In genomic region chr10:79871845-79872244, GRCm38 (mm10) we compare ENCODE assay signal across 21 mouse cellular contexts. TPM values are rescaled to one million over a fixed set of nuclear protein-coding genes. Genes with fewer than 3 reads are reported as not detected.
A peak's percentile ranks its signal among the peaks of the same experiment; 100 is the strongest.
DNase-seq lines count a peak whose midpoint lies in the region; ATAC-seq and TF ChIP-seq lines count a peak whose summit lies in the region.
"Had no signal": no experiment of that assay in that cellular context is flagged by ENCODE, and none has a peak within 500 bp of the region (broad histone marks: within the 10 kb centered on the region; RNA-seq: fewer than 3 reads in every experiment).

No protein-coding gene starts in this region.

- TF ChIP-seq CTCF in intestine, postnatal 0 days (IDR thresholded peaks at IDR 0.05; ENCODE audit: low read depth): no peak
- no peak for TF ChIP-seq CTCF in hindbrain, postnatal 0 days (IDR thresholded peaks at IDR 0.05; ENCODE audit: low read depth)

- H3K4me3 ChIP-seq in intestine, postnatal 0 days (ENCODE audit: low read depth, low read length): no peak overlapping the region
- no peak overlapping the region for H3K4me3 ChIP-seq in intestine, embryonic 16.5 days (ENCODE audit: low read length)
- H3K4me3 ChIP-seq in forebrain, embryonic 16.5 days (replicated peaks; ENCODE audit: low read length): 0 out of 2 replicates have a peak overlapping the region, but pooled peaks have one; percentile 4
- H3K4me3 ChIP-seq in hindbrain, postnatal 0 days (ENCODE audit: low read length): no peak overlapping the region; the same call in 1 of the 2 replicates
- peak overlapping the region; percentile 66 for H3K4me3 ChIP-seq in neural tube, embryonic 13.5 days
- H3K4me3 ChIP-seq in liver, embryonic 12.5 days: no peak overlapping the region
- H3K4me3 ChIP-seq: heart, adult 2 months had no signal

- WGBS in intestine, postnatal 0 days: 86% methylated on average over 8 of the region's 8 CpGs
- 87% methylated on average over 8 of the region's 8 CpGs for WGBS in intestine, embryonic 16.5 days
- WGBS in forebrain, embryonic 16.5 days: 62% methylated on average over 8 of the region's 8 CpGs
- WGBS in hindbrain, postnatal 0 days: 75% methylated on average over 8 of the region's 8 CpGs
- 82% methylated on average over 8 of the region's 8 CpGs for WGBS in neural tube, embryonic 13.5 days
- 82% methylated on average over 8 of the region's 8 CpGs for WGBS in liver, embryonic 12.5 days (ENCODE audit: insufficient replicate concordance)

- H3K9ac ChIP-seq in intestine, postnatal 0 days (ENCODE audit: low read depth, low read length): no peak overlapping the region
- H3K9ac ChIP-seq in intestine, embryonic 16.5 days (ENCODE audit: low read depth, low read length): no peak overlapping the region
- H3K9ac ChIP-seq in forebrain, embryonic 16.5 days (replicated peaks; ENCODE audit: low read depth, low read length): no peak overlapping the region
- no peak overlapping the region for H3K9ac ChIP-seq in hindbrain, postnatal 0 days (replicated peaks; ENCODE audit: low read length)
- peak overlapping the region; percentile 97 for H3K9ac ChIP-seq in neural tube, embryonic 13.5 days
- no peak overlapping the region for H3K9ac ChIP-seq in liver, embryonic 12.5 days
- H3K9ac ChIP-seq: liver, postnatal 0 days had no signal

- H3K27ac ChIP-seq in intestine, postnatal 0 days (ENCODE audit: low read depth, low read length): 0 out of 2 replicates have a peak overlapping the region, but pooled peaks have one; percentile 4
- no peak overlapping the region for H3K27ac ChIP-seq in intestine, embryonic 16.5 days (ENCODE audit: low read length)
- no peak overlapping the region for H3K27ac ChIP-seq in forebrain, embryonic 16.5 days (ENCODE audit: low read length)
- no peak overlapping the region for H3K27ac ChIP-seq in hindbrain, postnatal 0 days
- no peak overlapping the region for H3K27ac ChIP-seq in neural tube, embryonic 13.5 days (replicated peaks)
- no peak overlapping the region for H3K27ac ChIP-seq in liver, embryonic 12.5 days
- H3K27ac ChIP-seq: heart, adult 2 months; limb, embryonic 13.5 days had no signal

- H3K27me3 ChIP-seq in intestine, postnatal 0 days (replicated peaks; ENCODE audit: control insufficient read depth, insufficient read depth, low read length): 0 out of 2 replicates have a peak, but pooled peaks cover 5% of the 10 kb centered on the region
- no peaks in the 10 kb centered on the region; the same call in 1 of the 2 replicates for H3K27me3 ChIP-seq in intestine, embryonic 16.5 days (replicated peaks; ENCODE audit: control insufficient read depth, insufficient read depth, low read length)
- H3K27me3 ChIP-seq in forebrain, embryonic 16.5 days (replicated peaks; ENCODE audit: control insufficient read depth, insufficient read depth, low read length): no peaks in the 10 kb centered on the region
- no peaks in the 10 kb centered on the region for H3K27me3 ChIP-seq in hindbrain, postnatal 0 days (ENCODE audit: insufficient read depth, low read length)
- no peaks in the 10 kb centered on the region for H3K27me3 ChIP-seq in neural tube, embryonic 13.5 days
- peaks cover 46% of the 10 kb centered on the region for H3K27me3 ChIP-seq in liver, embryonic 12.5 days (replicated peaks)
- H3K27me3 ChIP-seq: limb, embryonic 13.5 days had no signal

- H3K36me3 ChIP-seq in intestine, postnatal 0 days (ENCODE audit: control insufficient read depth, insufficient read depth): no peaks in the 10 kb centered on the region
- H3K36me3 ChIP-seq in intestine, embryonic 16.5 days (ENCODE audit: control insufficient read depth, insufficient read depth, low read length): no peaks in the 10 kb centered on the region
- peaks cover 4% of the 10 kb centered on the region; the same call in 1 of the 2 replicates for H3K36me3 ChIP-seq in forebrain, embryonic 16.5 days (ENCODE audit: control insufficient read depth, insufficient read depth)
- 0 out of 2 replicates have a peak, but pooled peaks cover 4% of the 10 kb centered on the region for H3K36me3 ChIP-seq in hindbrain, postnatal 0 days (ENCODE audit: insufficient read depth, low read length)
- peaks cover 41% of the 10 kb centered on the region for H3K36me3 ChIP-seq in neural tube, embryonic 13.5 days
- no peaks in the 10 kb centered on the region for H3K36me3 ChIP-seq in liver, embryonic 12.5 days

- no peak for DNase-seq in hindbrain, postnatal 0 days (ENCODE audit: low spot score)
- DNase-seq in retina, postnatal 1 day: no peak
- DNase-seq: cerebellum, adult 11 months; cerebellum, postnatal 25 days; gastrocnemius, postnatal 10 days; heart, adult 2 months; heart, postnatal 14 days; kidney, adult 11 months; kidney, postnatal 36 days; layer of hippocampus, postnatal 36 days; liver, postnatal 0 days; lung, postnatal 4 days; right cerebral cortex, postnatal 25 days had no signal

- H3K4me2 ChIP-seq in intestine, postnatal 0 days (replicated peaks; ENCODE audit: low read depth): no peak overlapping the region
- H3K4me2 ChIP-seq in intestine, embryonic 16.5 days (ENCODE audit: low read depth, low read length): no peak overlapping the region
- peak overlapping the region; percentile 78 for H3K4me2 ChIP-seq in forebrain, embryonic 16.5 days (ENCODE audit: low read length)
- H3K4me2 ChIP-seq in hindbrain, postnatal 0 days (ENCODE audit: low read depth, low read length): peak overlapping the region; percentile 85
- H3K4me2 ChIP-seq in neural tube, embryonic 13.5 days: peak overlapping the region; percentile 92
- no peak overlapping the region for H3K4me2 ChIP-seq in liver, embryonic 12.5 days

- no peaks in the 10 kb centered on the region for H3K4me1 ChIP-seq in intestine, postnatal 0 days (replicated peaks; ENCODE audit: control insufficient read depth, insufficient read depth, low read length)
- peaks cover 16% of the 10 kb centered on the region for H3K4me1 ChIP-seq in intestine, embryonic 16.5 days (ENCODE audit: control insufficient read depth, insufficient read depth, low read length)
- H3K4me1 ChIP-seq in forebrain, embryonic 16.5 days (replicated peaks; ENCODE audit: control insufficient read depth, insufficient read depth, low read length): peaks cover 44% of the 10 kb centered on the region
- H3K4me1 ChIP-seq in hindbrain, postnatal 0 days (ENCODE audit: insufficient read depth, low read length): peaks cover 6% of the 10 kb centered on the region; the same call in 1 of the 2 replicates
- peaks cover 73% of the 10 kb centered on the region for H3K4me1 ChIP-seq in neural tube, embryonic 13.5 days (replicated peaks)
- peaks cover 19% of the 10 kb centered on the region for H3K4me1 ChIP-seq in liver, embryonic 12.5 days

- no peak for ATAC-seq in intestine, postnatal 0 days
- ATAC-seq in intestine, embryonic 16.5 days: no peak
- no peak for ATAC-seq in forebrain, embryonic 16.5 days
- ATAC-seq in hindbrain, postnatal 0 days: no peak
- ATAC-seq in neural tube, embryonic 13.5 days (ENCODE audit: low read depth): no peak
- no peak for ATAC-seq in liver, embryonic 12.5 days
- ATAC-seq in activated CD4-positive, CD25-positive, alpha-beta regulatory T cell, adult 4 months: no peak
- ATAC-seq: liver, postnatal 0 days had no signal

- H3K9me3 ChIP-seq in intestine, postnatal 0 days (ENCODE audit: control insufficient read depth): no peaks in the 10 kb centered on the region
- H3K9me3 ChIP-seq in intestine, embryonic 16.5 days (ENCODE audit: control insufficient read depth, low read length): no peaks in the 10 kb centered on the region
- H3K9me3 ChIP-seq in forebrain, embryonic 16.5 days (ENCODE audit: control insufficient read depth, low read length): no peaks in the 10 kb centered on the region
- no peaks in the 10 kb centered on the region for H3K9me3 ChIP-seq in hindbrain, postnatal 0 days (ENCODE audit: low read length)
- H3K9me3 ChIP-seq in neural tube, embryonic 13.5 days: no peaks in the 10 kb centered on the region
- no peaks in the 10 kb centered on the region for H3K9me3 ChIP-seq in liver, embryonic 12.5 days (replicated peaks)
- H3K9me3 ChIP-seq: limb, embryonic 13.5 days had no signal

RNA-seq across cellular contexts. Expression of gene Prtn3, which starts 2.4 kb away (rescaled TPM):
- 1.1 TPM in 2 replicates for polyA plus RNA-seq in intestine, postnatal 0 days (2015; fragmentation: Nextera tagmentation; extraction: Ambion mirVana)
- 2.7 and 2.8 TPM in 2 replicates for polyA plus RNA-seq in intestine, embryonic 16.5 days (2015; fragmentation: Nextera tagmentation; extraction: Ambion mirVana)
- 12.4 and 15.3 TPM in 2 replicates for polyA plus RNA-seq in forebrain, embryonic 16.5 days (2015; fragmentation: Nextera tagmentation; extraction: Ambion mirVana)
- total RNA-seq in hindbrain, postnatal 0 days (2014; rRNA removed): 9.4 and 20.5 TPM in 2 replicates
- polyA plus RNA-seq in hindbrain, postnatal 0 days (2015; fragmentation: Nextera tagmentation; extraction: Ambion mirVana): 11.6 and 11.8 TPM in 2 replicates
- 14.3 and 14.7 TPM in 2 replicates for polyA plus RNA-seq in neural tube, embryonic 13.5 days (2015; fragmentation: Nextera tagmentation; extraction: Ambion mirVana)
- polyA plus RNA-seq in liver, embryonic 12.5 days (2016; fragmentation: Nextera tagmentation; extraction: Ambion mirVana): 38.4 and 38.6 TPM in 2 replicates
- not detected for polyA plus RNA-seq in activated CD4-positive, CD25-positive, alpha-beta regulatory T cell, adult 4 months (2017; shearing (Covaris generic))

RNA-seq across cellular contexts. Expression of gene Plppr3, which starts 2.6 kb away (rescaled TPM):
- 6.2 and 7.2 TPM in 2 replicates for polyA plus RNA-seq in intestine, postnatal 0 days (2015; fragmentation: Nextera tagmentation; extraction: Ambion mirVana)
- polyA plus RNA-seq in intestine, embryonic 16.5 days (2015; fragmentation: Nextera tagmentation; extraction: Ambion mirVana): 25.5 and 28.2 TPM in 2 replicates
- polyA plus RNA-seq in forebrain, embryonic 16.5 days (2015; fragmentation: Nextera tagmentation; extraction: Ambion mirVana): 415 and 495 TPM in 2 replicates
- total RNA-seq in hindbrain, postnatal 0 days (2014; rRNA removed): 487 and 541 TPM in 2 replicates
- 268 and 283 TPM in 2 replicates for polyA plus RNA-seq in hindbrain, postnatal 0 days (2015; fragmentation: Nextera tagmentation; extraction: Ambion mirVana)
- polyA plus RNA-seq in neural tube, embryonic 13.5 days (2015; fragmentation: Nextera tagmentation; extraction: Ambion mirVana): 343 and 361 TPM in 2 replicates
- polyA plus RNA-seq in liver, embryonic 12.5 days (2016; fragmentation: Nextera tagmentation; extraction: Ambion mirVana): 8.2 and 10.0 TPM in 2 replicates
- polyA plus RNA-seq in activated CD4-positive, CD25-positive, alpha-beta regulatory T cell, adult 4 months (2017; shearing (Covaris generic)): 1 to 10 TPM; 1.6 to 2.1 TPM

RNA-seq across cellular contexts. Expression of gene Elane, which starts 14.2 kb away (rescaled TPM):
- not detected in 2 replicates for polyA plus RNA-seq in intestine, postnatal 0 days (2015; fragmentation: Nextera tagmentation; extraction: Ambion mirVana)
- 0.42 and 2.4 TPM in 2 replicates for polyA plus RNA-seq in intestine, embryonic 16.5 days (2015; fragmentation: Nextera tagmentation; extraction: Ambion mirVana)
- polyA plus RNA-seq in forebrain, embryonic 16.5 days (2015; fragmentation: Nextera tagmentation; extraction: Ambion mirVana): not detected in 2 replicates
- total RNA-seq in hindbrain, postnatal 0 days (2014; rRNA removed): not detected in 2 replicates
- polyA plus RNA-seq in hindbrain, postnatal 0 days (2015; fragmentation: Nextera tagmentation; extraction: Ambion mirVana): 0.24 TPM in 1 of 2 replicates, not detected in the other
- polyA plus RNA-seq in neural tube, embryonic 13.5 days (2015; fragmentation: Nextera tagmentation; extraction: Ambion mirVana): 0.67 TPM in 1 of 2 replicates, not detected in the other
- polyA plus RNA-seq in liver, embryonic 12.5 days (2016; fragmentation: Nextera tagmentation; extraction: Ambion mirVana): 12.1 and 15.4 TPM in 2 replicates
- not detected for polyA plus RNA-seq in activated CD4-positive, CD25-positive, alpha-beta regulatory T cell, adult 4 months (2017; shearing (Covaris generic))
- total RNA-seq: heart, adult 2 months; heart, postnatal 14 days; layer of hippocampus, postnatal 36 days had no signal
- polyA plus RNA-seq: heart, adult 2 months; urinary bladder, adult 2 months had no signal

RNA-seq across cellular contexts. Expression of gene Ptbp1, which starts 17.6 kb away (rescaled TPM):
- polyA plus RNA-seq in intestine, postnatal 0 days (2015; fragmentation: Nextera tagmentation; extraction: Ambion mirVana): 86.9 and 92.2 TPM in 2 replicates
- polyA plus RNA-seq in intestine, embryonic 16.5 days (2015; fragmentation: Nextera tagmentation; extraction: Ambion mirVana): 295 and 302 TPM in 2 replicates
- 98.3 and 107 TPM in 2 replicates for polyA plus RNA-seq in forebrain, embryonic 16.5 days (2015; fragmentation: Nextera tagmentation; extraction: Ambion mirVana)
- 166 and 173 TPM in 2 replicates for total RNA-seq in hindbrain, postnatal 0 days (2014; rRNA removed)
- polyA plus RNA-seq in hindbrain, postnatal 0 days (2015; fragmentation: Nextera tagmentation; extraction: Ambion mirVana): 58.9 and 65.5 TPM in 2 replicates
- 87.9 and 114 TPM in 2 replicates for polyA plus RNA-seq in neural tube, embryonic 13.5 days (2015; fragmentation: Nextera tagmentation; extraction: Ambion mirVana)
- 207 and 211 TPM in 2 replicates for polyA plus RNA-seq in liver, embryonic 12.5 days (2016; fragmentation: Nextera tagmentation; extraction: Ambion mirVana)
- polyA plus RNA-seq in activated CD4-positive, CD25-positive, alpha-beta regulatory T cell, adult 4 months (2017; shearing (Covaris generic)): 100 to 1,000 TPM in 1 of 2 experiments, 10 to 100 TPM in 1; 94.0 to 159 TPM

RNA-seq across cellular contexts. Expression of gene Cfd, which starts 18.8 kb away (rescaled TPM):
- not detected in 2 replicates for polyA plus RNA-seq in intestine, postnatal 0 days (2015; fragmentation: Nextera tagmentation; extraction: Ambion mirVana)
- polyA plus RNA-seq in intestine, embryonic 16.5 days (2015; fragmentation: Nextera tagmentation; extraction: Ambion mirVana): not detected in 2 replicates
- not detected in 2 replicates for polyA plus RNA-seq in forebrain, embryonic 16.5 days (2015; fragmentation: Nextera tagmentation; extraction: Ambion mirVana)
- total RNA-seq in hindbrain, postnatal 0 days (2014; rRNA removed): not detected in 2 replicates
- not detected in 2 replicates for polyA plus RNA-seq in hindbrain, postnatal 0 days (2015; fragmentation: Nextera tagmentation; extraction: Ambion mirVana)
- not detected in 2 replicates for polyA plus RNA-seq in neural tube, embryonic 13.5 days (2015; fragmentation: Nextera tagmentation; extraction: Ambion mirVana)
- polyA plus RNA-seq in liver, embryonic 12.5 days (2016; fragmentation: Nextera tagmentation; extraction: Ambion mirVana): not detected in 2 replicates
- not detected for polyA plus RNA-seq in activated CD4-positive, CD25-positive, alpha-beta regulatory T cell, adult 4 months (2017; shearing (Covaris generic))
- total RNA-seq: layer of hippocampus, postnatal 36 days had no signal
- polyA plus RNA-seq: limb, embryonic 13.5 days; liver, postnatal 0 days had no signal

Comparison
In these comparisons a context has a peak if more than half of its experiments do, and no peak if none do; other contexts are left out.
1. H3K4me2 ChIP-seq: peak in forebrain, embryonic 16.5 days (single experiment), hindbrain, postnatal 0 days (single experiment) and neural tube, embryonic 13.5 days (single experiment); none in intestine, postnatal 0 days (single experiment), intestine, embryonic 16.5 days (single experiment) and liver, embryonic 12.5 days (single experiment).
2. H3K4me3 ChIP-seq: peak in forebrain, embryonic 16.5 days (single experiment) and neural tube, embryonic 13.5 days (single experiment); none in intestine, postnatal 0 days (single experiment), intestine, embryonic 16.5 days (single experiment), hindbrain, postnatal 0 days (single experiment) and liver, embryonic 12.5 days (single experiment).